Mouse (Mus musculus): ENCODE data around the gene Rassf3. TPM values are rescaled to one million over a fixed set of nuclear protein-coding genes. Genes with fewer than 3 reads are reported as not detected.

The Rassf3 gene
- total and polyA plus RNA-seq, 2 experiments from 2014 or later: 23.4 to 27.9 TPM

DNA sequence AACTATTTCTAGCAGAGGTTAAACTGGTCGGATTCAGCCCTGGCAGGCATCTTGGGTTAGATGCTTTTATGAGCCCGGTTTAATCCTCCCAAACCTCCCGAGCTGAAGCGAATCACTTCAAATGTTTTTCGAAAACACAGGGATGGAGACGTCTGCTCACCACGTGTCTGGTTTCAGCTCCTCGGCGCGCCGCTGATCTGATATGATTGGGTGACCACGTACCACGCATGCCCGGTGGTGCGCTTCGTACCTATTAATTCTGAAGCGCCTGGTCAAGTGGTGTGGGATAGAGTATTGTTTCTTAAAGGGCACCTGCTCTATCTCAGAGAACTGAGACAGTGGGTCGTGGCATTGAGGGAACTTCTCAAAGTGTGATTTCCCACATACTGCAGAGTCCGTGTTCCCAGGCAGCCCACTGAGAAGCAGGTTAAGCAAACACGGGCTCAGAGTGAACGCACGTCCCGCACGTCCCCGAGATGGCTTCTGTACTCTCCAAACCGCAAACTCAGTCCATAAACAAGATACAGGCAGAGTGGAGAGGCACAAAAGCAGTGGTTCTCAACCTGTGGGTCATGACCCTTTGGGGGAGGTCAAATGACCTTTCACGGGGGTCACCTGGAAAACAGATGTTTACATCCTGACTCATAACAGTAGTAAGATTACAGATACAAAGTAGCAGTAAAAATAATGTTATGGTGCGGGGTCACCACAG, 40.4 kb downstream of the Rassf3 start:
- 42% methylated on average over 28 of the region's 28 CpGs for WGBS
- peak overlapping the region; percentile 79 for H3K27ac ChIP-seq (ENCODE audit: low read depth)
- DNase-seq (ENCODE audit: low spot score) (no peak), ATAC-seq (ENCODE audit: insufficient read depth, low read depth) (no peak)
- H3K9ac ChIP-seq (replicated peaks; ENCODE audit: low read depth, low read length): peak overlapping the region; percentile 27; the same call in 1 of the 2 replicates
- H3K4me2 ChIP-seq (ENCODE audit: low read depth, low read length): peak overlapping the region; percentile 45
- no peaks in the 10 kb centered on the region for H3K27me3 ChIP-seq (ENCODE audit: control insufficient read depth, insufficient read depth, low read length)
- TF ChIP-seq EP300 (IDR thresholded peaks at IDR 0.05; ENCODE audit: low read depth) (no peak), CTCF (IDR thresholded peaks at IDR 0.05; ENCODE audit: low read depth) (no peak)
- H3K36me3 ChIP-seq (replicated peaks; ENCODE audit: control insufficient read depth, insufficient read depth, low read length): no peaks in the 10 kb centered on the region
- H3K9me3 ChIP-seq (replicated peaks; ENCODE audit: control insufficient read depth, low read length): no peaks in the 10 kb centered on the region
- peaks cover 75% of the 10 kb centered on the region for H3K4me1 ChIP-seq (ENCODE audit: control insufficient read depth, insufficient read depth)
- H3K4me3 ChIP-seq (ENCODE audit: low read depth, low read length): peak overlapping the region; percentile 7; the same call in 1 of the 2 replicates

DNA sequence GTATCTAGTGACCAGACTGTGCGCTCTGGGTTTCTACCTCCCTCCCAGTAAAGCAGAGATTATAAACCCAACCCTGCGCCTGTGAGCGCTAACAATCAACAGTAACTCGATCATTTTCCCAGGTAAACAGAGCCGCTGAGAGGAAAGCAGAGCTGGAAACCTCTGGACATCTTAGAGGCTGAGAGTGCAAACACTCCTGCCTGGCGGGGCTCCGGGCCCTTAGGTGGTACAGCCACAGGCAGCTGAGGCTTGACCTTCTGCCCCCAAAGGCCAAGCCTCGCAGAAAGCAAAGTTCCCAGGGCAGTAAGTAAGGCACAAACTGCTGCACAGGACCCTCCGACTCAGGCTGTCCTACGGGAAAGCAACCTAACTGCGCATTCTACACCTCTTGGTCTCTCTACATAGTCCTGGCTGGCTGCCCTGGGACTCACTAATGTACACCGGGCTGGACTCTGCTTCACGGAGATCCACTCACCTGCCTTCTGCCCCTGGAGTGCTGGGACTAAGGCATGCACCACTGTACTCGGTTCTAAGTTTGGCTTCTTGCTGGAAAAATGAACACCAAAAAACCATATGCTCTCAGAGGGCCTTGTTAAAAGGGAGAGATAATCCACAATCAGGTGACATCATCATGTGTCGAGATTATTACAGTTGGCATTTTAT, 41.6 kb downstream of the Rassf3 start:
- Histone ChIP-seq H3K36me3 (replicated peaks; ENCODE audit: control insufficient read depth, insufficient read depth, low read length) (no peaks in the 10 kb centered on the region), H3K9me3 (replicated peaks; ENCODE audit: control insufficient read depth, low read length) (no peaks in the 10 kb centered on the region), H3K4me3 (ENCODE audit: low read depth, low read length) (no peak overlapping the region), H3K4me2 (ENCODE audit: low read depth, low read length) (no peak overlapping the region), H3K27me3 (ENCODE audit: control insufficient read depth, insufficient read depth, low read length) (no peaks in the 10 kb centered on the region), H3K4me1 (ENCODE audit: control insufficient read depth, insufficient read depth) (peaks cover 73% of the 10 kb centered on the region), H3K27ac (ENCODE audit: low read depth) (peak overlapping the region; percentile 79), H3K9ac (replicated peaks; ENCODE audit: low read depth, low read length) (no peak overlapping the region)
- WGBS: 76% methylated on average over 15 of the region's 15 CpGs
- ATAC-seq (ENCODE audit: insufficient read depth, low read depth): no peak
- no peak for TF ChIP-seq CTCF (IDR thresholded peaks at IDR 0.05; ENCODE audit: low read depth)
- TF ChIP-seq EP300 (IDR thresholded peaks at IDR 0.05; ENCODE audit: low read depth): no peak
- no peak for DNase-seq (ENCODE audit: low spot score)

DNA sequence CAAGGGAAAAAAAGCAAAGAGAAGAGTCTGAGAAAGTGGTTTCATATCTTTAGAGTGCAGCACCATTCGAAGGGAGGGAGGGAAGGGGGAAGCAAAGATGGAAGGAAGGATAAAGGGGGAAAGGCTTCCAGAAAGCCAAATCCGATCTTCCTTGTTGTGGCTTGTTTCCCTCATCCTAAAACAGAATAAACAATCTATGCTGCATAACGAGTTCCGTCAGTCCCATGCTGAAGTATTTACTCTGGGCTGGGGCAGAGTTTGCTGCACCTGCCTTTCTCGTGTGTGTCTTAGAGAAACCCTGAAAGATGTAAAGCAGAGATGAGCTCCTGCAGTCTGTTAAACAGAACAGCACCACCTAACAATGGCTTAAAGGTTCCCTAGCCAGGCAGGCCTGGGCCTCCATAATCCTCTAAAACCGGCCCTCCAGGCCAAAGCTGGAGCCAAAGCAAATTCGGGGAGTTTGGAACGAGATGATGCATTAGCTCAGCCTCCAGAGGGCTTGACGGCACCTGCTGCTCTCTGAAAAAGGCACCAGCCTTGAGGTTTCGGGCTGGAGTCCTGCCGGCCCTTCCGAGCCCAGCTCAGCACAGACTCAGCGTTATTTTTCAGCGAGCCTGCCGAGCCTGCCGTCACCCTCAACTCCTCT, 43.4 kb downstream of the Rassf3 start:
- no peaks in the 10 kb centered on the region for H3K36me3 ChIP-seq (replicated peaks; ENCODE audit: control insufficient read depth, insufficient read depth, low read length)
- no peaks in the 10 kb centered on the region for H3K9me3 ChIP-seq (replicated peaks; ENCODE audit: control insufficient read depth, low read length)
- 19% methylated on average over 16 of the region's 16 CpGs for WGBS
- H3K9ac ChIP-seq (replicated peaks; ENCODE audit: low read depth, low read length): peak overlapping the region; percentile 49
- H3K27ac ChIP-seq (ENCODE audit: low read depth): peak overlapping the region; percentile 92
- DNase-seq (ENCODE audit: low spot score) (peak; percentile 17), ATAC-seq (ENCODE audit: insufficient read depth, low read depth) (peak; percentile 12; the same call in 1 of the 2 replicates)
- no peak overlapping the region for H3K4me3 ChIP-seq (ENCODE audit: low read depth, low read length)
- H3K4me2 ChIP-seq (ENCODE audit: low read depth, low read length): peak overlapping the region; percentile 36
- peaks cover 68% of the 10 kb centered on the region for H3K4me1 ChIP-seq (ENCODE audit: control insufficient read depth, insufficient read depth)
- H3K27me3 ChIP-seq (ENCODE audit: control insufficient read depth, insufficient read depth, low read length): no peaks in the 10 kb centered on the region
- TF ChIP-seq CTCF (IDR thresholded peaks at IDR 0.05; ENCODE audit: low read depth) (no peak), EP300 (IDR thresholded peaks at IDR 0.05; ENCODE audit: low read depth) (no peak)

DNA sequence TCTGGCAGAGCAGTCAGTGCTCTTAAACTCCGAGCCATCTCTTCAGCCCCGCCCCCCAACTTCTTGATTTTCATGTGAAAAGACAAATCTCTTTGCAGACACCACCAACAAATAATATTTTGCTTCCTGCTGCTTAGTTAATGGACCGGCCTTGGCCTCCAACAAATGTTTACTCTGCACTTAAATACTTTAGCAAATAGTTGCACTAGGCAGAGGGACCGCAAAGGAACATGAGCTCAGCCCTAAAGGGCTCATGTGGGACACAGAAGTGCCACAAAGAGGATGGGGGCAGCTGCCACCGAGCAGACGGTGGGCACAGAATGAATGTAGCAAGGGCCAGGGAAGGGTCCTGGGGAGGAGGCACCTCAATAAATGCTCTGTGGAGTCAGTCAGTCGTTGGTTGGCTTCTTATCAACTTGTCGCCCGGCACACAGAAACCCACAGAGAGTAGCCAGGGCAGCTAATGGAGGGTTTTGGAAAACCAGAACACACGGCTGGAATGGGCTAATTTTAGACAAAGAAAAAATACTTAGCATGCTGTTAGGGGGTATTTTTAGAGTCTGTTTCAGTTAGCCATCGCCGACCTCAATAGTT, 44.0 kb downstream of the Rassf3 start:
- H3K4me1 ChIP-seq (ENCODE audit: control insufficient read depth, insufficient read depth): peaks cover 74% of the 10 kb centered on the region
- H3K9me3 ChIP-seq (replicated peaks; ENCODE audit: control insufficient read depth, low read length): no peaks in the 10 kb centered on the region
- H3K4me2 ChIP-seq (ENCODE audit: low read depth, low read length): peak overlapping the region; percentile 36
- ATAC-seq (ENCODE audit: insufficient read depth, low read depth) (peak; percentile 47), DNase-seq (ENCODE audit: low spot score) (peak; percentile 87)
- no peaks in the 10 kb centered on the region for H3K27me3 ChIP-seq (ENCODE audit: control insufficient read depth, insufficient read depth, low read length)
- no peak overlapping the region for H3K4me3 ChIP-seq (ENCODE audit: low read depth, low read length)
- peak overlapping the region; percentile 92 for H3K27ac ChIP-seq (ENCODE audit: low read depth)
- peak overlapping the region; percentile 49 for H3K9ac ChIP-seq (replicated peaks; ENCODE audit: low read depth, low read length)
- no peak for TF ChIP-seq EP300 (IDR thresholded peaks at IDR 0.05; ENCODE audit: low read depth)
- TF ChIP-seq CTCF (IDR thresholded peaks at IDR 0.05; ENCODE audit: low read depth): no peak
- no peaks in the 10 kb centered on the region for H3K36me3 ChIP-seq (replicated peaks; ENCODE audit: control insufficient read depth, insufficient read depth, low read length)
- WGBS: 17% methylated on average over 12 of the region's 12 CpGs

DNA sequence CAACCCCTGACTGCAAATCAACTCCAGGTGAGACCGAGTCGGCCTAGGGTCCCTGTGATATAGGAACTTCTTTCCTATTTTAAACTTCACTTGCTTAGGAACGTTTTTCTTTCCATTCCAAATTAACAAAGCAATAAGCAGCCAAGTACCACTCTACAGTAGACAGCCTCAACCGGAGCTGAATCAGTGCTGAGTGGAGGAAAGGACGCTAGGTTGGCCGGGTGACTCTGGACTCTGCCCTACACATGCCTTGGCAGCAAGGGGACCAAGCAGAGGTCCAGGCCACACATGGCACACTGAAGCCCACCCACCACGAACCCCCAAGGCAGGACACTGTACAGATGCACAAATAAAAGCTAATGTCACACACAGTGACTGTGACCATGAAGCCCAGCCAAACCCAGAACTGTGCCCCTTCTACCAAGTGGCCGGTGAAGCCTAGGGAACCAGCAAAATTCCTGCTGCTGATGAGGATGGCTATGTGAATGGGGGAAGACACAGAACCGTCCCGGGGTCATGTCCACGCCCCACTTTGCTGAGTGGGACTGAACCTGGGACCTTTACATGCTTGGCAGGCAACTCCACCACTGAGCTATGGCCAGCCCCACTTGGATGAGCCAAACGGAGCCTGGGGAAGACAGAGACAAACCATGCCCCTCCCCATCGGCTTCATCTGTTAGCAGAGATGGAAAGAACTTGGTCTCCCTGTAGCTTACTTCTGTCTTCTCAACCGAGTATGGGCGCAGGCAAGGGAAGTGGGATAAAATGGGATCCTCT, 45.2 kb downstream of the Rassf3 start:
- ATAC-seq (ENCODE audit: insufficient read depth, low read depth): no peak
- no peak overlapping the region for H3K9ac ChIP-seq (replicated peaks; ENCODE audit: low read depth, low read length)
- H3K4me2 ChIP-seq (ENCODE audit: low read depth, low read length): no peak overlapping the region

More for the DNA sequence above, 45.2 kb downstream of the Rassf3 start:
- H3K27ac ChIP-seq (ENCODE audit: low read depth): peak overlapping the region; percentile 92
- WGBS: 43% methylated on average over 15 of the region's 15 CpGs
- no peak for DNase-seq (ENCODE audit: low spot score)
- H3K27me3 ChIP-seq (ENCODE audit: control insufficient read depth, insufficient read depth, low read length): no peaks in the 10 kb centered on the region
- TF ChIP-seq CTCF (IDR thresholded peaks at IDR 0.05; ENCODE audit: low read depth) (0 out of 2 replicates have a peak, but pooled peaks have one; percentile 0), EP300 (IDR thresholded peaks at IDR 0.05; ENCODE audit: low read depth) (no peak)
- H3K36me3 ChIP-seq (replicated peaks; ENCODE audit: control insufficient read depth, insufficient read depth, low read length): no peaks in the 10 kb centered on the region
- H3K4me3 ChIP-seq (ENCODE audit: low read depth, low read length): no peak overlapping the region
- H3K4me1 ChIP-seq (ENCODE audit: control insufficient read depth, insufficient read depth): peaks cover 73% of the 10 kb centered on the region
- H3K9me3 ChIP-seq (replicated peaks; ENCODE audit: control insufficient read depth, low read length): no peaks in the 10 kb centered on the region
